Mouse (Mus musculus) cerebellum, adult 11 months (tissue): ENCODE measurements at regions not wholly inside any gene's neighbourhood (a gene's known extent, or its start where the extent isn't known, plus 50 kb on each side); places are given as distances from the start of the nearest gene placed in this dataset.

Experiments used
- DNase-seq: peaks from one replicate; pipeline ENCODE4 v3.0.0; 2022

DNA sequence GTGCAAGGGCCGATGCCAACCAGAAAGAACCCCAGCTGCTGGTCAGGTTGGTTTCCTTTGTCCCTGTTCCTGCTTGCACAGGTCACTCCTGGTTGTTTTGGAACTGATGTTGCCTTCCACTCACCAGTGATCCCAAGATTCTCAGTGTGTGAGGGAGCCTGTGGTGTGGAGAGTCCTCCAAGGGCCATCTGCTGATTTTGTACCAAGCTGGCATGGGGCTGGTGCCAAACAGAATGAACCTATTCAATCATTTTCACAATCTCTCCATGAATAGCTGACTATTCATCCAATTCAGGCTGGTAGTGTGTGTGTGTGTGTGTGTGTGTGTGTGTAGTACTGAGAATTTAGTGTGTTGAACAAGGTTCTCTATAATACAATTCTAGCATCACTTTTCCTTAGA is 402.8 kb upstream of the Cntnap5b start:
- DNase-seq: peak; percentile 2

DNA sequence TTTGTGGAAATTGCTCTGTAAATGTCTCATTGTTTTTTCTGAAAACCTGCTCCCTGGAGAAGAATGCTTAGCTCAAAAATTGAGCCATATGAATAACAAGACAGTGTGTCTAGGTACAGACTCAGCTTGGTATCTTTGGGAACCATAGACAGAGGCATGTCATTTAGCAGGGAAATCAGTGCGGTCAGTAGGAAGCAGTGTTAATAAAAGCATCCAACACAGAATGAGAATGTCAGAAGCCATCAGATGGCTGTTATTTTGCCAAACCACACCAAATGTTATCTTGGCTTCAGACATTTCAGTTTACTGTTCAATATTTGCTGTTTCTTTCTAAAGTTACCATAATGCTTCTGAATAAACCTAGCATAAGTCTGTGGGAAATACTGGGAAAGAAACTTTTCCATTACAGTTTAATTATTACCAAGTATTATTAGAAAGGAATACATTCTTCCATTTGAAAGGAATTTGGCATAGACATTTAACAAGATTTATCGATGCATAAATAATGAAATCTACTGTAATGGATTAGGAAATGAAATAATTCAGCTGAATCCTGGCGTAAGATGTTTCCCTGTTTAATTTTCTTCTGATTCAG is 402.1 kb upstream of the Cntnap5b start:
- no peak for DNase-seq

- DNase-seq: no peak
Measured at GRCm38 (mm10) chr1:99395813-99396212, 376.8 kb upstream of the Cntnap5b start.
